Mouse (Mus musculus): ENCODE data around the gene Msl3.

DNA sequence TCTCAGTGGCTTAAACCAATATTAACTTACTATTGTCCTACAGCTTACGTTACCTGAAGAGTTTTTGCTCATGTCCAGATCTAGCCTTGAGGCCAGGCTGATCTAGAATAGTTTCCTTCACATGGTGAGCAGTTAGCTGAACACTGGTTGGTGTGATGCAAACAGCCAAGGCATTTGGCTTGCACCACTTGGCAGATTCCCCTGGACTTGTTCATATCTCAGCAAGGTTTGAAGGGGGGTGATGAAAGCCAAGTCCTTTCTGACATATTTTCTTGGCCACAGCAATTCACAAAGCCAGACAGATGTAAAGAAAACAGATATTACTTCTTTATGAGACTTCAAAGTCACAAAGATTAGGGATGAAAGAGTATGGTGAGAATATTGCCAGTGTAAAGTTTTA is 30.2 kb downstream of the Msl3 start:
- TF ChIP-seq CTCF (IDR thresholded peaks at IDR 0.05; ENCODE audit: control insufficient read depth, insufficient read depth, insufficient replicate concordance, low read depth, low read length) = no peak
- TF ChIP-seq POLR2A (IDR thresholded peaks at IDR 0.05; ENCODE audit: control insufficient read depth, low read depth, low read length) = no peak

Data from testis, adult 2 months (tissue).